Mouse (Mus musculus) hindlimb bud, embryonic 11.5 days (tissue): Measurements from ENCODE around the gene Mettl23.
"Not testable (repeated sequence)": the region's sequence is repeated elsewhere in the genome, so short reads cannot be mapped to it uniquely, and the experiment has no call there.

Experiments used
- DNase-seq: peaks from one replicate; pipeline ENCODE4 v3.0.0-alpha.2; 2012; ENCODE audit warnings: low read depth, low spot score; ENCODE audit errors: extremely low spot score

Mettl23 gene

DNA sequence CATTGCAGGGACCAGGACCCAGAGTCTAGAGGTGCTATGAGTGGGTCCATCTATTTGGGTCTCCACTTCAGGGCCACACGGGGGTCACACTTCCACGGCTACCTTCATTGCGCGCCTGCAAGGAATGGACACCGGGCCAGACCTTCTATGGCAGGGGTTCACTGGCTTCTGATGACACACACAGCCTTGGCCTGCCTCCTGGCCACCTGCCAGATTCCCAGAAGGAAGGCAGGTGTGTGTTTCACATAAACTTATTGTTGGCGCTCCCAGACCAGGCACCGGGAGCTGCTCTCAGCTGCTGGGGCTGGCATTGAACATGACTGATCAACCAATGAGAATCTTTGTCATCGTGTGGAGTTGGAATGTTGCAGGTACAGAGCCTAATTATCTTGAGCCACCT, 35.4 kb downstream of the Mettl23 start:
- DNase-seq = no peak

GRCm38 (mm10) chr11:116880839-116881238, 37.8 kb downstream of the Mettl23 start:
- no peak for DNase-seq

GRCm38 (mm10) chr11:116881440-116881839, 38.4 kb downstream of the Mettl23 start:
- no peak for DNase-seq

- no peak for DNase-seq
Measured at GRCm38 (mm10) chr11:116882446-116882845, 39.4 kb downstream of the Mettl23 start.

DNA sequence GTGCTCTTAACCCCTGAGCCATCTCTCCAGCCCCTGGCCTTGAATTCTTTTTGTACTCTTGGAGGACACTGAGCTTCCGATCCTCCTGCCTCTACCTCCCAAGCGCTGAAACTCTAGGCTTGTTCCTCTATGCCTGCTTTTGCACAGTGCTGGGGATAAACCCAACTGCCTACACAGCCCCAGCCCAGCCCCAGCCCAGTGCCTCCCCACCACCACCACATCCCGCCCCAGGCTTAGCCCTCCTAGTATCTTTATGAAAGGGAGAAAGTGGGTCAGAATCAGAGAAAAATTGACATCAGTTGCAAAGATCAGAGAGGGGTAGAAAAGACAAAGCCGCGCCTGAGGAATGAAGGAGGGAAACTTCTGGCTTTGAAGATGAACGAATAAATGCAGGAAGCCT, 41.0 kb downstream of the Mettl23 start:
- DNase-seq = no peak

DNA sequence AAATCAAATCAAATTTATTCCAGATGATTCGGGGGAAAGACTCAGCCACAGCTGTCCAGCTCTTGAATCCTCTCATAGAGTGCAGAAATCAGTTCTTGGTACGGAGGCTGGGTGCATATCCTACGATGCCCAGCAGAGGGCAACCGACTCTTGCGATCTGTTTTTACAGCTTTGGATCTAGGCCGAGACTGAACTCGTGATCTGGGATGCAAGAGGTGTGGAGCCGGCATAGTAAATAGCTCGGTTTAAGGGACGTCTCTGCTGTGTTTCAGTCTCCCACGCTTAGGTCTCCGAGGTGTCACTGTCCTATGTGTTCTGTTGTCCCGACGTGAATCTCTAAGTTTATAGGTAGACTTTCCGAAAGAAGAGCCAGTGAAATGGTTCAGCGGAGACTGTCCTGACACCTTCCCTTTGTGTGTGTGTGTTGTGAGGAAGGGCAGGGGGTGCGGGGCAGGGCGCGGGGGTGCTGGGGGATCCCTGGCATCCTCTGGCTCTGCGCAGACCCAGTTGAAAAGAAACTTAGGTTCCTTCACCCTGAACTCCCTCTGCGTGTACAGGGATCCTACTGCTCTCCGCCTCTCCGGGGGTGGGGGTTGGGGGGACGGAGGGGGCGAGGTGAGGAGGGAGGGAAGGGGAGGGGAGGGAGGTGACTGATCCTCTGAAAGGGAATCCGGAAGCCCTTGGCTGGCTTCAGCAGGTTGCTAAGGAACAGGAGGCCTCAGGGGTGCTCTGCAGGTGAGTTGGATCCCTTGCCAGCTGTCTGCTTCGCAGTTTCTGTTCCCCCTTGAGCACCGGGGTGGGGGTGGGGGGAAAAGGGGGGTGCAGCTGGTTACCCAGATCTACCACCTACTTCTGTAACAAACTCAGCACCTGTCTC, 42.4 kb downstream of the Mettl23 start:
- peak; percentile 77 for DNase-seq

DNA sequence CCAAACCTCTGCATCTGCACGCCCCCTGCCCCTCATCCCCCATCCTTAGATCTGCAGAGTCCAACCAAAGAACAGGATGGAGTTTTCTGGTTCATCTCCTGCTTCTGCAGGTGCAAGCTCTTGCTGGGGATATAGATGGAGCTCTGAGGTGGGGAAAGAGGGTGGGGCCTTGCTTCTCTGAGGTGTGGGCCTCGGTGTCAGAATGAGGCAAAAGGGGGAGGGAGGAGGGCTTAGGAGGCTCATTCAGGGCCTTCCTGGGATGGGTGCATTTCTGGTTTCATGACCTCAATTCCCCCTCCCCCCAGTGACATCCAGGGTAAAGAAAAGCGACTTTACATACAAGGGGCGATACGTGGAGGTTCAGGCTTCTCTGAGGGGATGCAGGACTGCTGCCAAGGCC, 44.1 kb downstream of the Mettl23 start:
- no peak for DNase-seq

DNA sequence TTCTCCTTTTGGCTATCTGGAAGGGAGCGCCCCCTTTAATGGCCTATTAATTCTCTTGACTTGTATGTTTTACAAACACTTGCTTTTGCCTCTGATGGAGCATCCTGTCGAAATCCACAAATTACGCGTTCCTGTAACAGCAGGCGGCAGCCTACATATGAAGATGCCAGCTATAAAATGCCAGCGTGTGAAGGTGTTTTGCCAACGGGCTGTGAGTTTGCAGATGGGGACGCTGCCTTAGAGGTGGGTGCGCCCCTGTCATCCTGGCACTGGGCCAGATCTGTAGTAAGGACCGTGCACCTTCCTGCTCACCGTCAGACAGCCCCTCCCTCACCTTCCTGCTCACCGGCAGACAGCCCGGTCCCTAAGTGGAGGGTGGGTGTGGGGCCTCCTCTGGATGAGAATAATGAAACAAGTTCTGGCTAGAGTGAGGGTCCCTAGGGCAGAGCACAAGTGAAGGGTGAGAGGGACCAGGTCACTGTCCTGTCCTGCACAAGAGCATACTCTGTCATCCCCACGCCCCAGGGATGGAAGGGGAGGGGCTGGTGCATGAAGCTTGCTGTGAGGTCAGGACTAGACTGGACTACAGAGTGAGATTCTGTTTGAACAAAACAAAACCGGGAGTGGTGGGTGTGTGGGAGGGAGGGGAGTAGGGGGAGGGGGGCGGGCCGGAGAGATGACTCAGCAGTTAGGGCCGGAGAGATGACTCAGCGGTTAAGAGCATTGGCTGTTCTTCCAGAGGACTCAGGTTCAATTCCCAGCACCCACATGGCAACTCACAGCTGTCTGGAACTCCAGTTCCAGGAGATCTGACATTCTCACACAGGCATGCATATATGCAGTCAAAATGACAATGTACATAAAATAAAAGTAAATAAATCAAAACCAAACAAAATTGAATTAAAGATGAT, 50.7 kb downstream of the Mettl23 start:
- no peak for DNase-seq

- DNase-seq = no peak
Measured at GRCm38 (mm10) chr11:116895402-116895801, 52.3 kb downstream of the Mettl23 start.

GRCm38 (mm10) chr11:116899247-116899646, 56.2 kb downstream of the Mettl23 start:
- DNase-seq = no peak

DNA sequence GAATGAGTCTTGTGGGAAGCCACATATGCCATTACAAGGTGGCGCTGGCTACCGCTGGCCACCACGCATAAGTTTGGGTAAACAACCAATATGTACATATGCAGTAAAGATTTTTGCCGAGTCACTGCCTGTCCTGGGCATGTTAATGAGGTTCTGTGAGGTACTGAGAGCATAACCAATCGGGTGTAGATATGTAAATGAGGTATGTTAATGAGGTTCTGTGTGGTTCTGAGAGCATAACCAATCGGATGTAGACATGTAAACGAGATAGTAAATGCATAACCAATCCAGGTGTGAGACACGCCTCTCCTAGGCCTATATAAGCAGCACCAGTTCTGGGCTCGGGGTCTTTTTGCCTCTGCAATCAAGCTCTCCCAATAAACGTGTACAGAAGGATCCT, 59.5 kb downstream of the Mettl23 start:
- DNase-seq = not testable (repeated sequence)
